Mouse (Mus musculus) left cerebral cortex, postnatal 25 days (tissue): ENCODE results near the gene Slc25a4. TPM values are rescaled to one million over a fixed set of nuclear protein-coding genes. Genes with fewer than 3 reads are reported as not detected.

Source experiments
- DNase-seq, 2 experiments: peaks; one replicate each; pipeline ENCODE4 v3.0.0; 2022; ENCODE audit warnings: low spot score in 2 of 2, mixed read lengths in 1 of 2
- intact Hi-C: fragments of 180-260 bp; cut with DNase I; formaldehyde crosslinking; loops from one replicate; pipeline ENCODE4 v1.15.1; 2025
- microRNA-seq, 2 experiments: library from miRNA; unstranded; fragments of <30 nt; microRNA quantifications; one replicate each; pipeline ENCODE4 v1.2.0; 2022
- total RNA-seq, 2 experiments: library from RNA; stranded (reverse); gene quantifications; 2 replicates each; pipeline ENCODE4 v1.2.3; 2021

The Slc25a4 gene
- total RNA-seq, 2 experiments from 2014 or later: 569 to 580 TPM

DNA sequence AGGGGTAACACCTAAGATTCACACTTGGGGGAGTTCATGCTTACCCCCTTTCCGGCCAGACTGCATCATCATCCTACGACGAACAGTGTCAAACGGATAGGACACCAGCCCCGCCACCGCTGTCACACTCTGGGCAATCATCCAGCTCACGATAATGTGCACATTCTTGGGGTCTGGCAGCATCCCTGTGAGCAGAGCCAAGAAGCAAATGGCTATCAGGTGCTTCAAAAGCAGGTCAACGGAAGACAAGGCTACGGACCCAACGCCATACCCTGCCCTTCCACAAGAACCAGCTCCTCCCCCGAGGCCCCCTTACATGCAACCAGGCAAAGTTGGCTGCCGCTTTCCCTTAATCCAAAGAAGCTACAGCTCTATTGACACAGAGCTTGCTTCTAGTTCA lies 2.7 kb downstream of the Slc25a4 start:
- intact Hi-C loops: no loop called here
- DNase-seq: peak; percentile 40 to 58

DNA sequence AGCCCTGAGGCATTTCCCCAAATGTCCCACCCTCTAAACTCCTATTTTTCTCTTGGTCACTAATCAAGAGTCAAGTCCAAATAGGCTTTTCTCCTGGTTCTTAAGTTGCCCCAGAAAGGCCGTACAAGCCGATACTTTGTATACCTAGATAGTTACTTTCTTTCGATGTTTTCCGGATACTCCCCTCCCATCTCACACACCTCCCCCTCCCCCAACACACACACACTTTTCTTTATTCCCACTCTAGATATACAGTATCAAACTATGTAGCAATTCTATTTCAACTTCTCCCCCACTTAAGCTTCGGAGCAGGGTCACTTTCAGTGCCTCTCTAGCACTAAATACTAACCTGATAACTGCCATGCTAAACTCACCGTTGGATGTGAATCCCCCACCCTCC lies 5.0 kb downstream of the Slc25a4 start:
- intact Hi-C loops: no loop called here
- no peak for DNase-seq

DNA sequence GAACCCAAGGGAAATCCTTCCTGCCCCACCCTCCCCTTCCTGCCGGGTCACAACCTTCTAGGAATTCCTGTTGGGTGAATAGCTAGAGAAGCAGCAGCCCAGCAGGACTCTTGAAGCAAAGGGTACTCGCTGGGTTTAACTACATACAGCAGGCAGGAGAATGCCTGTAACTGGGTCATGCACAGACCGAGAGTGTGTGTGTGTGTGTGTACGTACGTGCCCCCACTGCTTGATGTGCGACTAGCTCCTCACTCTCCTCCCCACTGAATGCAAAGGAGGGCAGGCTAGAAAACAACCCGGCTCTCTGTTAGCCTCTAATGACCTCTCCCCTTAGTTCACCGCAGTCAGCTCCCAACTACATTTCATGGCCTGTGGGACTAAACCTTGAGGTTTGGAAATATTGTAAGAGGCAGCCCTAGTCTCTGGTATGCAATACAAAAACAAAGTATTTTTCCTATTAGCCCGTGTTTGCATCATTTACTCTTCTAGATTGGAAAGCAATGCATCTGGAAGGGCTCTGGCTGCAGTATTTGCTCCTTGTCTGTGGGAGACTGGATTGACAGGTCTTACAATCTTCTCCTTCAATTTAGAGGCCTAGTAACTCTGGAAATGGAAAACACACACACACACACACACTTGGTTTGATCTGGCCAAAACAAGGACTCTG lies 6.0 kb downstream of the Slc25a4 start:
- intact Hi-C loops: no loop called here
- DNase-seq: no peak

DNA sequence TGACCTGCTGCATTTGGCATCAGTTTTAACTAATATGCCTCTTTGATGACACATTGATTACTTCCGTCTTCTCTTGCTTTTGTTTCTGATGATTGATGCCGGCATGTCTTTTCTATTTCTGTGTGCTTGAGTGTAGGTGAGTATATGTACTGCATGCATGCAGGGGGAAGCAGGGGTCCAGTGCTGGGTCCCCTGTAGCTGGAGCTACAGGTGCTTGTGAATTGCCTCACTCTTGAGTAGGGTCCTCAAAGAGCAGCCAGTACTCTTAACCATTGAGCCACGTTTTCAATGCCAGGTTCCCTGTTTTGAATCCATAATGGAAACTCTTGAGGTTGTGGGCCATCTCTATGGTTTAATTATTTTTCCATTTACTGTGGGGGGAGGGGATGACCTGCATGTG lies 6.8 kb downstream of the Slc25a4 start:
- intact Hi-C loops: no loop called here
- DNase-seq: no peak

DNA sequence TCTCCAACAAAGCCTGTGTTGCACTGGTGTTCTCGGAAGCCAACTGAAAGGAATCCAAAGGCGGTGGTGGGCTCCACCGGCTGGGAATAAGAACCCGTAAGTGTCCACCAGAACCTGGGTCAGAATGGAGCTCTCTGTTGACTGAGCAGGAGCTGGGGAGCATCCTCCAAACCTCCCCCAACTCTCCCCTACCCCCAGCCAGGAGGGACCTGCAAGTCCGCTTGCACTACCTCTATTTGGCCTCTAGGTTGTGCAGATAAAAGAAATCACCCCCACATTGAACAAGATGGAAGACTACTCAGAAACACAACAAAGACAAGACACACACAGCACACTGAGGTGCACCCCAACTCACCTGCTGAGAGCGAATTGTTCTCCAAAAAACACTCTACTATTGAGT lies 8.7 kb downstream of the Slc25a4 start:
- no peak for DNase-seq
- intact Hi-C loops: no loop called here

DNA sequence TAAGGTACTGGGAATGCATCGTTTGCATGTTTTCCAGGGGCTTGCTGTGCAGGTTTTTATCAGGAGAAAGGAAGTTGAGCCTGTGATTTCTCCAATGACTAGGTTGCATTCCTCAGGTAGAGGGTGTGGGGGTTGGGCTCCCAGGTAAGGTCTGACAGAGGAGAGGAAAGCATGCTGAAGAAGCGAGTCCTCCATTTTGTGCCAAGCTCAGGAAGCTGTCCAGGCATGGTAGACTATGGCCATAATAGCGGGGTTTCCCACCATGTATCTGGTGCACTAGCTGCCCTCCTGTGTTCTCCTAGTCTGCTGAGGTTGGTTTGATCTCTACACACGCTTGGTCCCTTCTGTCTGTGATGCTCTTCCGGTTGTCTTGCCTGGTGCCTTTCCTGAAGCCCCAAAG lies 13.4 kb downstream of the Slc25a4 start:
- DNase-seq: no peak
- intact Hi-C loops: no loop called here

DNA sequence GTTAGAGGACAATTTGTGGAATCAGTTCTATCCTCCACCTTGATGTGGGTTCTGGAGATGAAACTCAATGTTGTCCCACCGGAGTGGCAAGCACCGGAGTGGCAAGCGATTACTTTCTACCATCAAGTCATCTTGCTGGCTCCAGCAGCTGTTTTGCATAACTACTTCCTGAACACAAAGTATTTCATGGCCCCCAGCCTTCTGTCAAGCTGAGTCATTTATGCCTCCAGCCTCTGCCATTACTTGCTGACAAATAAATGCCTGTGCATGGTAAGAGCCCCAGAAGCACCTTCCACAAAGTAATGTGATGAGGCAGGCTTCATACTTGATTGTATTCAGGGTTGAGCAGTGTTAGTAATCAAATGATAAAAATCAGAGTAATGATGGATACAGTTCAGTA lies 14.2 kb downstream of the Slc25a4 start:
- intact Hi-C loops: no loop called here

DNA sequence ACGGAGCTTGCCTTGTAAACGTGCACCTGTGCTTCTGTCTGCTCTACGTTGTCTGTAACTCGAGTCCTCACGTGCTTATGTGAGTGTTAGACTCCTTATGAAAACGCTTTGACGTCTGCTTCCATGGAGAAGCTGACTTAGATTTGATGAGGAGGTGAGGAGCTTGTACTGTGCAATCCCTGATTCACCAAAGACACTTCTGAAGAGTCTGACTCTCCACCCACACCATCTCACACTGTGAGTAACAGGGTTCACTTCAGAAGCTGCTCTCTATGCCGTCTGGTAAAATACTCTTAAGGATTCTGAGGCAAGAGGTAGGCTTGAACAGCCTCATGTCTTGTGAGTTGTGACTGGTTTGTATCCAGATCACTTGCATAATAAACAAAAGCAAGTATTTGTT lies 18.0 kb downstream of the Slc25a4 start:
- intact Hi-C loops: no loop called here

More for the DNA sequence above, 14.2 kb downstream of the Slc25a4 start:
- no peak for DNase-seq

DNA sequence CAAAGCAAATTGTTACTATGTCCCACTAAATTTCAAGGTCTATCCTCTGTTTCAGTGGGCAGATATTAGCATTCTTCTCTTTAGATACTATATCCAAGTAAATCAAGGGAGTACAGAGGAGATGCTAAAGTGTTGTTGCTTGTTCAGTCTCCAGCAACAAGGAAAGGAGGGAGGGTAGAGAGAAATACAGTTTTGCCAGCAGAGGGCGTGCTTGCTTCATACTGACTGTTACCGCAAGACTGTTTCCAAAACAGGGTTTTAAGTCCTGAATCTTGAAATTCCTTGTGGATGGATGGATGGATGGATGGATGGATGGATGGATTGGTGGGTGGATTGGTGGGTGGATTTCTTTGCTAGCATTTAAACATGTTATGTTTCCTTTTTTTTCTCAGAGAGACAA lies 25.7 kb downstream of the Slc25a4 start:
- peak; percentile 54 to 74 for DNase-seq
- intact Hi-C loops: loop anchor here (1.0 to 10.0 kb wide), 2 partner anchors 52 to 119 kb away; no protein-coding TSS in a partner anchor

More for the DNA sequence above, 18.0 kb downstream of the Slc25a4 start:
- DNase-seq: no peak

DNA sequence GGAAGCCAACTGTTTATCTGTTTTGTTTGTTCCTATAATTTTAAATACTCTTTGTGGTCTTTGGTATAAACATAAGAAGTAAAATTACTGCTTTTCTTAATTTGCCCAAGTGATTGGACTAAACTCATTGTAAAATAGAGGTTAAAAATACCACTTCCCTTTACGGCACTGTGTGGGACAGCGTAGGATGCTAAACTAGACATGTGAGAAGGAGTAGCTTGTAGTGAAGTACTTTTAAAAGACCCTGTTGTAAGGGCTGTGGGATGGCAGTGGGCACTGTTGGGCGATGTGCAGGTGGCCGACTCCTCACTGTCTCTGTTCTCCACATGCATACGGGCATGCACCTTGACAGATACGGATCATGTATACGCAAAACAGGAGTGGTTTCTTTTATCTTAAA lies 30.9 kb downstream of the Slc25a4 start:
- peak in 1 of 2 experiments; percentile 62 for DNase-seq
- intact Hi-C loops: loop anchor here (10.0 kb wide), 1 partner anchor 125 kb away; no protein-coding TSS in a partner anchor

DNA sequence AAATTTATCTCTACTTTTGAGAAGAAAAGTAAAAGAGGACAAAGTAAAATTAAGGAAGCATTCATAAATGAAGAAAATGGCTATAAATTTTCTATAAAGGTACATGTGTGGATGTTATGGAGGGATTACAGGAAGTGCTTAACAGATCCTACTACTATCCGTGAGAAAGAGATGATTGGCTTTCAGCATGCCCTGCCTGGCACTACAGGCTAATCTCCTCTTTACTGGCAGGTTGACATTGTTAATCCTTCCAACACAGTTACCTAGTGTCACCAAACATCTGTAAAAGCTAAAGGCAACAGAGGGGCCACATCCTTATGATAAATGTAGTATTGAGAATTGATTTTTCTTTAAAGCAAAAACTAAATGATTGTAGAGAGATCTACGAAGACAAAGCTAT lies 37.4 kb downstream of the Slc25a4 start:
- intact Hi-C loops: no loop called here

DNA sequence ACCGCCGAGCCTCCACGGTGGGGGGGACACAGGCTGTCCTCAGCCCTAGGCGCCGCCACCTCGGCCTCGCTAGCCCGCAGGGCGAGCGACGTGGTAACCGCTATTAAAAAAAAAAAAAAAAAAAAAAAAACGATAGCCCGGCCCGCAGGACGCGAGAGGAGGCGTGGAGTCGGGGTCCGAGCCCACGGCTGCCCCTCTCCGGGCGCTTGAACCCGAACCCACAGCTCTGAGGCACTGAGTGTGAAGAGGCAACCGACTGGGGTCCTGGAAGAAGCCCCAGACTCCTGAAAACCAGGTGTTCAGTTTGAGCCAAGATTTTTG lies 47.3 kb downstream of the Slc25a4 start:
- no peak for DNase-seq
- intact Hi-C loops: loop anchor here (2.0 kb wide), 1 partner anchor 165 kb away; the partner anchor contains the start of gene Lrp2bp

More for the DNA sequence above, 37.4 kb downstream of the Slc25a4 start:
- no peak for DNase-seq

DNA sequence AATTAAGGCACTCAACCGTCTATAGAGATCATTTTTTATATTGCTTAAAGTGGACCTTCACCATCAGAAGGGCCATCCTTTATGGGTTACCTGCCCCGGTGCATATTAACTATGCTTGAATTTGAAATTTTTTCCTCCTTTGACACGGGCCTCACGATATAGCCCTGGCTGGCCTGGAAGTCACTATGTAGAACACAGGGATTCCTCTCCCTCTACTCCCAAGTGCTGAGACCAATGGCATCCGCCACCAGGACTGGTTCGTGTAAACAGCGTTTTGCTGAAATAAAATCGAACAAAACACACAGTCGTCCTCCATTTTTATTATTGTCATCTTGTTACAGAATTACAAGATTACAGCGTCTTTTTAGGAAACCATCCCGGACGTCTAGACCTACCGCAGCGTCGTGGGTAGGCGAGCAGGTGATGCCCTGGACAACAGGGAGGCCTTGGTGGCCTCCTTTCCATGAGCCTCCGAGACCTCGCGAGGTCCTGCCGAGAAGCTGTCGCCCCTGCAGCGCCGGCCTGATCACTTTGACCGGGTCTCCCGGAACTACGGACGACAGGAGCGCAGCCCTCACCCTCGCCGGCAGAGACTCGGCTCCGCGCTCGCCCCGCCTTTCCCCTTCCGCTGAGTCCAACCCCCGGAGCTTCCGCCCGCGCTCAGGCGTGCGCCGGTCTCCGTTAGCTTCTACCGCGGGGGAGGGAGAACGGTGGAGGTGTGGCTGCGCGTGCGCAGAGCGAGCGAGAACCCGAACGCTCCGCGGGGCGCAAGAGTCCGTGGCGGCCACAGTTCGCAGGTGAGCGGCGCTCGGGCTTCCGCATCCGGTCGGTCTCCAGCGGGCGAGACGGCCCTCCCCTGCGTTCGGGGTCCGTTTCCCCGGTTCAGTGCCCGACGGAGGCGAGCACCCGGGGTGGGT lies 47.9 kb downstream of the Slc25a4 start:
- DNase-seq: peak; percentile 93 to 98
- intact Hi-C loops: loop anchor here (1.0 to 2.0 kb wide), 2 partner anchors 10 to 164 kb away; partner anchors contain the start of gene Lrp2bp

Small RNA genes lying within 50 kb of the gene (microRNA-seq; reads per million reads assigned to microRNA genes)
- gene Gm23812: 0 reads per million in 2 experiments

Other genes starting within 250 kb of the Slc25a4 start
- gene 1700029J07Rik, start 236.0 kb downstream of the Slc25a4 start, total RNA-seq: 1 to 10 TPM; 1.7 to 2.7 TPM
- 10 to 100 TPM; 50.8 to 57.1 TPM for gene Ufsp2, start 235.8 kb downstream of the Slc25a4 start, total RNA-seq
- under 1 TPM; 0.30 to 0.78 TPM for gene Lrp2bp, start 212.0 kb downstream of the Slc25a4 start, total RNA-seq
- 10 to 100 TPM in 1 of 2 experiments, 1 to 10 TPM in 1; 9.2 to 14.3 TPM for gene Ankrd37, start 205.6 kb downstream of the Slc25a4 start, total RNA-seq
- 10 to 100 TPM; 21.4 to 22.8 TPM for gene Cfap97, start 59.5 kb downstream of the Slc25a4 start, total RNA-seq
- 10 to 100 TPM; 46.3 to 48.2 TPM for gene Snx25, start 59.1 kb downstream of the Slc25a4 start, total RNA-seq
- gene Helt, start 83.4 kb upstream of the Slc25a4 start, total RNA-seq: not detected